In the genomic region with DNA sequence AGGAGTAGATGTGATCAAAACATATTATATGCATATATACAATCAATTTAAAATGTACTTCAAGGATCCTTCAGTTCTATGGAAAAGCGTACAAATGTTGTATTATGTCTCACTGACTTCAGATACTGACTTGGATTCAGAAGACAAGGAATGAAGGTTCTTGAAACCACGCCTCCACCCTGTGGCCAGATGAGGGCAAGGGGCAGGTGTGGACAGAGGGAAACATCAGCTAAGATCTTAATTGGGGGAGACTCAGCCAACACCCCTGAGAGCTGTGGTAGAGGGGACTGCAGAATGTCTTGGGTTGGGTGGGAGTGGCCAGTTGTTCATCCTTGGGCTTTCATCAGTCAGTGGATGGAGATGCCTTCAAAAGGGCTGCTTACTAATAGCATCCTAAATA, we compare ENCODE assay signal across 26 mouse cellular contexts. TPM values are rescaled to one million over a fixed set of nuclear protein-coding genes. Genes with fewer than 3 reads are reported as not detected.
"Had no signal": no experiment of that assay in that cellular context is flagged by ENCODE, and none has a peak within 500 bp of the region (broad histone marks: within the 10 kb centered on the region; RNA-seq: fewer than 3 reads in every experiment).

No protein-coding gene starts in this region.

- H3K9ac ChIP-seq: forebrain, postnatal 0 days; heart, embryonic 12.5 days; hindbrain, embryonic 13.5 days; hindbrain, embryonic 15.5 days; kidney, embryonic 15.5 days; limb, embryonic 12.5 days; liver, embryonic 13.5 days; liver, embryonic 15.5 days; liver, postnatal 0 days had no signal

- H3K4me3 ChIP-seq: heart, embryonic 12.5 days; hindbrain, embryonic 13.5 days; hindbrain, embryonic 15.5 days; kidney, embryonic 15.5 days; limb, embryonic 10.5 days; limb, embryonic 12.5 days; liver, embryonic 13.5 days; liver, embryonic 15.5 days had no signal

- H3K27ac ChIP-seq: hindbrain, embryonic 13.5 days; hindbrain, embryonic 15.5 days; hindbrain, postnatal 0 days; kidney, embryonic 15.5 days; kidney, postnatal 0 days; limb, embryonic 10.5 days; liver, embryonic 13.5 days; liver, embryonic 15.5 days had no signal

- H3K36me3 ChIP-seq: heart, embryonic 12.5 days; hindbrain, embryonic 13.5 days; hindbrain, embryonic 15.5 days; kidney, embryonic 15.5 days; limb, embryonic 10.5 days; limb, embryonic 12.5 days; liver, embryonic 13.5 days; liver, embryonic 15.5 days had no signal

- H3K9me3 ChIP-seq: heart, embryonic 12.5 days; hindbrain, embryonic 13.5 days; hindbrain, embryonic 15.5 days; kidney, embryonic 15.5 days; limb, embryonic 10.5 days; limb, embryonic 12.5 days; liver, embryonic 13.5 days; liver, embryonic 15.5 days had no signal

- H3K4me1 ChIP-seq: heart, embryonic 12.5 days; hindbrain, embryonic 13.5 days; hindbrain, embryonic 15.5 days; kidney, embryonic 15.5 days; liver, embryonic 13.5 days; liver, embryonic 15.5 days had no signal

- DNase-seq: forebrain, postnatal 0 days; gastrocnemius, postnatal 25 days; heart, adult 18-20 months; heart, postnatal 10 days; heart, postnatal 36 days; kidney, adult 11 months; kidney, adult 2 months; kidney, adult 9 months; kidney, postnatal 14 days; kidney, postnatal 36 days; layer of hippocampus, adult 9-11 months; layer of hippocampus, postnatal 36 days; liver; liver, embryonic 13.5 days; liver, postnatal 0 days had no signal

- H3K4me2 ChIP-seq: heart, embryonic 12.5 days; hindbrain, embryonic 13.5 days; hindbrain, embryonic 15.5 days; kidney, embryonic 15.5 days; limb, embryonic 12.5 days; liver, embryonic 13.5 days; liver, embryonic 15.5 days had no signal

- ATAC-seq: forebrain, postnatal 0 days; hindbrain, postnatal 0 days; intestine, embryonic 16.5 days; liver, postnatal 0 days had no signal

- H3K27me3 ChIP-seq: hindbrain, embryonic 13.5 days; hindbrain, embryonic 15.5 days; kidney, embryonic 15.5 days; limb, embryonic 12.5 days; liver, embryonic 13.5 days; liver, embryonic 15.5 days had no signal

RNA-seq across cellular contexts. Expression of gene 3425401B19Rik, which starts 30.4 kb away (rescaled TPM):
- total RNA-seq: forebrain, postnatal 0 days; hematopoietic stem cell, adult 5-6 weeks had no signal
- polyA plus RNA-seq: forebrain, postnatal 0 days had no signal
